ENCODE assay signal across 8 mouse cellular contexts in genomic region chr7:83631073-83631827, GRCm38 (mm10). TPM values are rescaled to one million over a fixed set of nuclear protein-coding genes. Genes with fewer than 3 reads are reported as not detected.
DNase-seq lines count a peak whose midpoint lies in the region; ATAC-seq and TF ChIP-seq lines count a peak whose summit lies in the region.

No protein-coding gene starts in this region.

- no peak for ATAC-seq in kidney, embryonic 16.5 days (ENCODE audit: low FRiP score, low TSS enrichment)
- ATAC-seq in hindbrain, embryonic 15.5 days (ENCODE audit: low FRiP score, low read depth) = peak; percentile 84
- no peak; the same call in 1 of the 2 replicates for ATAC-seq in neural tube, embryonic 12.5 days (ENCODE audit: low FRiP score, low read depth)

- H3K4me2 ChIP-seq in kidney, embryonic 16.5 days (replicated peaks; ENCODE audit: low read depth, low read length) = peak overlapping the region; percentile 61
- H3K4me2 ChIP-seq in hindbrain, embryonic 15.5 days = peak overlapping the region; percentile 82
- peak overlapping the region; percentile 66 for H3K4me2 ChIP-seq in neural tube, embryonic 12.5 days (replicated peaks)

- H3K36me3 ChIP-seq in kidney, embryonic 16.5 days (ENCODE audit: insufficient read depth, low read length) = 0 out of 2 replicates have a peak, but pooled peaks cover 4% of the 10 kb centered on the region
- no peaks in the 10 kb centered on the region for H3K36me3 ChIP-seq in hindbrain, embryonic 15.5 days
- no peaks in the 10 kb centered on the region for H3K36me3 ChIP-seq in neural tube, embryonic 12.5 days

- no peaks in the 10 kb centered on the region for H3K9me3 ChIP-seq in kidney, embryonic 16.5 days (ENCODE audit: low read length)
- H3K9me3 ChIP-seq in hindbrain, embryonic 15.5 days = no peaks in the 10 kb centered on the region
- no peaks in the 10 kb centered on the region for H3K9me3 ChIP-seq in neural tube, embryonic 12.5 days

- peaks cover 27% of the 10 kb centered on the region for H3K4me1 ChIP-seq in kidney, embryonic 16.5 days (ENCODE audit: insufficient read depth, low read length)
- peaks cover 27% of the 10 kb centered on the region for H3K4me1 ChIP-seq in hindbrain, embryonic 15.5 days (replicated peaks)
- 0 out of 2 replicates have a peak, but pooled peaks cover 8% of the 10 kb centered on the region for H3K4me1 ChIP-seq in neural tube, embryonic 12.5 days

- H3K4me3 ChIP-seq in kidney, embryonic 16.5 days (ENCODE audit: low read length) = peak overlapping the region; percentile 70
- H3K4me3 ChIP-seq in hindbrain, embryonic 15.5 days = peak overlapping the region; percentile 54
- H3K4me3 ChIP-seq in neural tube, embryonic 12.5 days = peak overlapping the region; percentile 51

- H3K9ac ChIP-seq in kidney, embryonic 16.5 days (replicated peaks; ENCODE audit: low read length) = peak overlapping the region; percentile 83
- peak overlapping the region; percentile 55 for H3K9ac ChIP-seq in hindbrain, embryonic 15.5 days
- peak overlapping the region; percentile 47 for H3K9ac ChIP-seq in neural tube, embryonic 12.5 days

- peak overlapping the region; percentile 62 for H3K27ac ChIP-seq in kidney, embryonic 16.5 days (ENCODE audit: low read length)
- peak overlapping the region; percentile 70 for H3K27ac ChIP-seq in hindbrain, embryonic 15.5 days (replicated peaks)
- no peak overlapping the region for H3K27ac ChIP-seq in neural tube, embryonic 12.5 days

- TF ChIP-seq CTCF in brain, embryonic 14.5 days (IDR thresholded peaks at IDR 0.05; ENCODE audit: borderline replicate concordance, extremely low read depth, insufficient read depth, insufficient read length) = no peak

- no peaks in the 10 kb centered on the region for H3K27me3 ChIP-seq in kidney, embryonic 16.5 days (ENCODE audit: insufficient read depth, low read length)
- H3K27me3 ChIP-seq in hindbrain, embryonic 15.5 days = no peaks in the 10 kb centered on the region
- no peaks in the 10 kb centered on the region for H3K27me3 ChIP-seq in neural tube, embryonic 12.5 days (replicated peaks)

- TF ChIP-seq POLR2A in brain, embryonic 14.5 days (IDR thresholded peaks at IDR 0.05; ENCODE audit: borderline replicate concordance, extremely low read depth, insufficient read depth, insufficient read length, poor library complexity, severe bottlenecking) = no peak

- DNase-seq in kidney, adult 9 months = no peak
- peak; percentile 57 for DNase-seq in brain, embryonic 14.5 days (ENCODE audit: low read depth)
- DNase-seq in cerebellum, adult 18-20 months = no peak
- DNase-seq in frontal cortex, postnatal 14 days (ENCODE audit: low spot score in 2 of 2) = no peak
- no peak for DNase-seq in embryo, embryonic 10.5 days (ENCODE audit: low spot score)

- 10% methylated on average over 11 of the region's 11 CpGs for WGBS in kidney, embryonic 16.5 days
- WGBS in hindbrain, embryonic 15.5 days = 17% methylated on average over 11 of the region's 11 CpGs
- WGBS in neural tube, embryonic 12.5 days = 18% methylated on average over 11 of the region's 11 CpGs

RNA-seq across cellular contexts. Expression of gene Stard5, which starts 0.5 kb away (rescaled TPM):
- 30.9 and 31.7 TPM in 2 replicates for polyA plus RNA-seq in kidney, embryonic 16.5 days (2015; fragmentation: Nextera tagmentation; extraction: Ambion mirVana)
- 6.2 and 7.2 TPM in 2 replicates for polyA plus RNA-seq in brain, embryonic 14.5 days (2012; rRNA removed)
- polyA plus RNA-seq in hindbrain, embryonic 15.5 days (2015; fragmentation: Nextera tagmentation; extraction: Ambion mirVana) = 6.7 TPM in 2 replicates
- 10.5 and 12.0 TPM in 2 replicates for polyA plus RNA-seq in neural tube, embryonic 12.5 days (2016; fragmentation: Nextera tagmentation; extraction: Ambion mirVana)

RNA-seq across cellular contexts. Expression of gene Tmc3, which starts 46.5 kb away (rescaled TPM):
- polyA plus RNA-seq in kidney, embryonic 16.5 days (2015; fragmentation: Nextera tagmentation; extraction: Ambion mirVana) = 1.4 and 2.3 TPM in 2 replicates
- 0.23 and 0.31 TPM in 2 replicates for polyA plus RNA-seq in brain, embryonic 14.5 days (2012; rRNA removed)
- polyA plus RNA-seq in hindbrain, embryonic 15.5 days (2015; fragmentation: Nextera tagmentation; extraction: Ambion mirVana) = 0.30 and 0.31 TPM in 2 replicates
- polyA plus RNA-seq in neural tube, embryonic 12.5 days (2016; fragmentation: Nextera tagmentation; extraction: Ambion mirVana) = 0.10 and 0.28 TPM in 2 replicates
